Mouse (Mus musculus): Measurements from ENCODE around the gene Oas2. TPM values are rescaled to one million over a fixed set of nuclear protein-coding genes. Genes with fewer than 3 reads are reported as not detected.

Oas2 gene
- polyA plus RNA-seq, 1 experiment, result 25.1 TPM

- Histone ChIP-seq H3K4me1 (ENCODE audit: control insufficient read depth, insufficient read depth, low read length) (peaks cover 13% of the 10 kb centered on the region), H3K4me3 (replicated peaks; ENCODE audit: control insufficient read depth, low read depth, low read length) (no peak overlapping the region), H3K27ac (ENCODE audit: control insufficient read depth, insufficient read depth, low read depth, low read length, poor library complexity) (no peak overlapping the region)
- 17% methylated on average over 2 of the region's 2 CpGs for WGBS
- TF ChIP-seq POLR2A (IDR thresholded peaks at IDR 0.05; ENCODE audit: borderline replicate concordance, control insufficient read depth, low read depth, low read length), result no peak
- TF ChIP-seq CTCF (IDR thresholded peaks at IDR 0.05; ENCODE audit: control insufficient read depth, insufficient read depth, low read length), result no peak
Measured at GRCm38 (mm10) chr5:120778941-120779340, 29.3 kb upstream of the Oas2 start.

DNA sequence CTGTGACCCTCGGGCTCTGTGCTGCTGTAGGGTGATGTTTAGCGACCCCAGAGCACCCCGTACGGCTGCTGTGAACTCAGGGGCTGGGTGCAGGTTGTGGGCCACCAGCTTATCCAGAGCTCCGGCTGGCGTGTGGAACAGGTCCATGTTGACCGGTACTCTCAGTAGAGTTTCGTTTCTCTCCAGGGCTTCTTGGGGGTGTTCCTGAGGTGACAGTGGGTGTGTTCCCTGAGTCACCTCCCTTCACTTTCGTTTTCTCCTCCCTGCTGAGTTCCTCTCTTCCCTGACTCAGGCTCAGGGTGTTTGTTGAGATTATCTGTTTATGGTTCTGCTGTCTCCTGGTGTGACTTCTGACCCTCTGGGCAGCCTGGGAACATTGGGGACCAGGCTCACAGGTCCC, 27.8 kb upstream of the Oas2 start, which contains the start of gene Oas3:
Gene Oas3 (minus strand): TSS at position 184 of the 400 bp plus-strand sequence.
- peak within 1 kb of the TSS; percentile 74 for H3K4me3 ChIP-seq (replicated peaks; ENCODE audit: control insufficient read depth, low read depth, low read length)
- WGBS, result 7% methylated on average over 9 of the region's 9 CpGs

DNA sequence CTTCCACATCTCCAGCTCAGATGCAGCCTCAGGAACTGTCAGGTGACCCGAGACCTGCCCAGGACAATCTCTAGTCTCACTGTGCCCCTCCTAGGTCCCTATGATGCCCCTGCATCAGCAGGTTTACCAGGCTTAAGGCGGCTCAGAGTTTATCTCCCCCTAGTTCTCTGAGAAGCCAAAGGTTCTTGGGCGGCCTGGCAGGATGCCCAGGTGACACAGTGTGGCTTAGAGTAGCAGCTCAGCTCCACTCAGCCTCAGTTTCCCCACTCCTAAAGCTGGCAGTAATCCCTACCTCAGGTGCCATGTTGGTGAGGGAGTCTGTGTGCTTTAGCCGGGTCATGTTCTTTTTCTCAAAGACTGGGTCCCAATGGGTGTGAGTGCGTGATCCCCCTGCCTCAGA, 27.1 kb upstream of the Oas2 start:
- peak overlapping the region; percentile 57 for H3K27ac ChIP-seq (ENCODE audit: control insufficient read depth, insufficient read depth, low read depth, low read length, poor library complexity)
- peaks cover 13% of the 10 kb centered on the region for H3K4me1 ChIP-seq (ENCODE audit: control insufficient read depth, insufficient read depth, low read length)

More for the DNA sequence above, 27.8 kb upstream of the Oas2 start, which contains the start of gene Oas3:
- TF ChIP-seq CTCF (IDR thresholded peaks at IDR 0.05; ENCODE audit: control insufficient read depth, insufficient read depth, low read length), result no peak
- TF ChIP-seq POLR2A (IDR thresholded peaks at IDR 0.05; ENCODE audit: borderline replicate concordance, control insufficient read depth, low read depth, low read length), result no peak
- Histone ChIP-seq H3K4me1 (ENCODE audit: control insufficient read depth, insufficient read depth, low read length) (peaks cover 13% of the 10 kb centered on the region), H3K27ac (ENCODE audit: control insufficient read depth, insufficient read depth, low read depth, low read length, poor library complexity) (peak within 1 kb of the TSS; percentile 87)

DNA sequence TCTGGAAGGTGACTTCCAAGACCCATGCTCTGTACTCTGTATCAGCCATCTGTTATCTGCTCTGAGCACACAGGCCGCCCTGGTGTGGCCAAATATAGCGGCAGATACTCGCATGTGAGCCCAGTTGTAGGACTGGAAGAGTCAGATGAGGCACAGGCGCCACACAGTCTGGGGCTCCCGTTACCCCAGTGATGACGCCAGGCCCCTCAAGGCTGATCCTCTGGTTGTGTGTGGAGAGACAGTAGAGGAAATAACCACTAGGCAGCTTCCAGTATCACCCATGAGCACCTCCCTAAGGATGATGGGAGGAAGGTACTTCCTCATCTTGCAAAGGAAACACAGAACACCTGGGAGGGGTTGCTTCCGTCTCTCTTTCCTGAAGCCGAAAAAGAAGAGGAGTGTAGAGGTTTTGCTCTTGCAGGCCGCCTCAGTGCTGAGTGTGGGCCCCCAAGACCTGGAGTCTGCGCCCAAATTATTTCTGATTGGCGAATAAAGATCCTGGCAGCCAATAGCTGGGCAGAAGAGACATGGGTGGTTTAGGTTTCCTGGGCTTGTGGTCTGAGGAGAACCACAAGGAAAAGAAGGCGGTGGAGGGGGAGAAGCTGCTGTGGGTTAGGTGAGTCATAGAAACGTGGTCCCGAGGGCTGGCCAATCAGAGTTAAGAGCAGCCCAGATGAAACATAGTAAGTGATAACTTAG, 25.8 kb upstream of the Oas2 start:
- WGBS, result 2% methylated on average over 14 of the region's 14 CpGs
- H3K27ac ChIP-seq (ENCODE audit: control insufficient read depth, insufficient read depth, low read depth, low read length, poor library complexity), result peak overlapping the region; percentile 84
- H3K4me1 ChIP-seq (ENCODE audit: control insufficient read depth, insufficient read depth, low read length), result peaks cover 13% of the 10 kb centered on the region
- TF ChIP-seq CTCF (IDR thresholded peaks at IDR 0.05; ENCODE audit: control insufficient read depth, insufficient read depth, low read length), result no peak
- peak; percentile 54; the same call in 1 of the 2 replicates for TF ChIP-seq POLR2A (IDR thresholded peaks at IDR 0.05; ENCODE audit: borderline replicate concordance, control insufficient read depth, low read depth, low read length)
- peak overlapping the region; percentile 43 for H3K4me3 ChIP-seq (replicated peaks; ENCODE audit: control insufficient read depth, low read depth, low read length)

More for the DNA sequence above, 27.1 kb upstream of the Oas2 start:
- no peak for TF ChIP-seq CTCF (IDR thresholded peaks at IDR 0.05; ENCODE audit: control insufficient read depth, insufficient read depth, low read length)
- no peak for TF ChIP-seq POLR2A (IDR thresholded peaks at IDR 0.05; ENCODE audit: borderline replicate concordance, control insufficient read depth, low read depth, low read length)
- 59% methylated on average over 5 of the region's 5 CpGs for WGBS
- peak overlapping the region; percentile 74 for H3K4me3 ChIP-seq (replicated peaks; ENCODE audit: control insufficient read depth, low read depth, low read length)

DNA sequence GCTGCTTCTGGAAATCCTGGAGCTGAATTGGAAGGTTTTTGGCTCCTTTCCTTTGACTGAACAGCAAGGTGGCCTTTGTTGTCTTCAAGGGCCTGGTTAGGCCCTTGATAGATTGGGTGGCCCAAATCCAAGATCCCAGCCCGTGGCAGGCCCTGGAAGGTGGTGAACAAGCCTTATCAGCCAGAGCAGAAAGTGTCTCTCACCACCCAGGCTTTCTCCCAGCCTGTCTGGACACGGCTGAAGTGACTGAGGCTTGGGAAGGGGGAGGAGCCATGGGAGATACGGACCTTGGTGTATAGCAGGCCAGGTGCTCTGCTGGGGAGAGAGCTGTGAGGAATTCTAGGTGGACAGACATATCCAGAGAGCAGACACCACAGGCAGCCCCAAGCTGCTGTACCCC, 19.7 kb upstream of the Oas2 start:
- H3K4me1 ChIP-seq (ENCODE audit: control insufficient read depth, insufficient read depth, low read length), result peaks cover under 1% of the 10 kb centered on the region; the same call in 1 of the 2 replicates
- H3K4me3 ChIP-seq (replicated peaks; ENCODE audit: control insufficient read depth, low read depth, low read length), result no peak overlapping the region
- 64% methylated on average over 3 of the region's 3 CpGs for WGBS
- TF ChIP-seq POLR2A (IDR thresholded peaks at IDR 0.05; ENCODE audit: borderline replicate concordance, control insufficient read depth, low read depth, low read length) (no peak), CTCF (IDR thresholded peaks at IDR 0.05; ENCODE audit: control insufficient read depth, insufficient read depth, low read length) (no peak)
- H3K27ac ChIP-seq (ENCODE audit: control insufficient read depth, insufficient read depth, low read depth, low read length, poor library complexity), result peak overlapping the region; percentile 27

DNA sequence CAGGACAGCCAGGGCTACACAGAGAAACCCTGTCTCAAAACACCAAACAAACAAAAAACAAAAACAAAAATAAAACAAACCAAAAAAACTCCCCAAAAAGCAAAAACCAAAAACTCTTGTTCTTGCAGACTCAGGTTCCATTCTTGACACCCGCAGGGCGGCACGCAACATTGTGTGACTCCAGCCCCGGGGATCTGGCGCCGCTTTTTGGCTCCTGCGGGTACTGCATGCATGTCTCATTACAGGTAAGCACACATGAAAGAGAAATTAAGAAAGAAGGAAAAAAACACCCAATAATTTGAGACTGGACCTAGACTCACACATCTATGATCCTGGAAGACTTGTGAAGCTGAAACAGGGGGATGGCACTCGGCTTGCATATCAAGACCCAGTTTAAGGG, 15.4 kb upstream of the Oas2 start:
- Histone ChIP-seq H3K27ac (ENCODE audit: control insufficient read depth, insufficient read depth, low read depth, low read length, poor library complexity) (no peak overlapping the region), H3K4me3 (replicated peaks; ENCODE audit: control insufficient read depth, low read depth, low read length) (no peak overlapping the region), H3K4me1 (ENCODE audit: control insufficient read depth, insufficient read depth, low read length) (no peaks in the 10 kb centered on the region)
- TF ChIP-seq POLR2A (IDR thresholded peaks at IDR 0.05; ENCODE audit: borderline replicate concordance, control insufficient read depth, low read depth, low read length) (no peak), CTCF (IDR thresholded peaks at IDR 0.05; ENCODE audit: control insufficient read depth, insufficient read depth, low read length) (no peak)
- 81% methylated on average over 8 of the region's 8 CpGs for WGBS

DNA sequence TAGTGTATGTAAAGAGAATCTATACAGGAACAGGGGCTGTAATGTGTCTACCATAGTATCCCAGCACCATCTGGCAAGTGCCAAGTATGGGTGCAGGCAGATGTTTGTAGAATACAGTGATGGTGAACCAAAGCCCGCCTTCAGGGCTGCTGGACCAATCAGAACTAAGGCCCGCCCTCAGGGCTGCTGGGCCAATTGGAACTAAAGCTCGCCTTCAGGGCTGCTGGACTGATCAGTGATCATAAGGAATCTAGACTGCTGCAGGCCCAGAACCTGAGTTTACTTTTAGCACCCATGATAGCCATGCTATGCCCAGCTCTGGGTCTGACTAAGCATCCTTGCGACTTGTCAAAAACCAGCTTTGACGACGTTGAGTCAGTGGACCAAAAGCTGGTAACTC, 12.2 kb upstream of the Oas2 start:
- TF ChIP-seq CTCF (IDR thresholded peaks at IDR 0.05; ENCODE audit: control insufficient read depth, insufficient read depth, low read length), result no peak
- WGBS, result 90% methylated on average over 6 of the region's 6 CpGs
- Histone ChIP-seq H3K27ac (ENCODE audit: control insufficient read depth, insufficient read depth, low read depth, low read length, poor library complexity) (no peak overlapping the region), H3K4me1 (ENCODE audit: control insufficient read depth, insufficient read depth, low read length) (no peaks in the 10 kb centered on the region), H3K4me3 (replicated peaks; ENCODE audit: control insufficient read depth, low read depth, low read length) (no peak overlapping the region)

- Histone ChIP-seq H3K4me1 (ENCODE audit: control insufficient read depth, insufficient read depth, low read length) (peaks cover 5% of the 10 kb centered on the region; the same call in 1 of the 2 replicates), H3K27ac (ENCODE audit: control insufficient read depth, insufficient read depth, low read depth, low read length, poor library complexity) (no peak overlapping the region), H3K4me3 (replicated peaks; ENCODE audit: control insufficient read depth, low read depth, low read length) (no peak overlapping the region)
- 45% methylated on average over 4 of the region's 4 CpGs for WGBS
- TF ChIP-seq POLR2A (IDR thresholded peaks at IDR 0.05; ENCODE audit: borderline replicate concordance, control insufficient read depth, low read depth, low read length) (no peak), CTCF (IDR thresholded peaks at IDR 0.05; ENCODE audit: control insufficient read depth, insufficient read depth, low read length) (no peak)
Measured at GRCm38 (mm10) chr5:120754215-120754614, 4.6 kb upstream of the Oas2 start.

Measured in bone marrow, adult 2 months (tissue).